Mouse (Mus musculus) midbrain, embryonic 12.5 days (tissue): ENCODE results near the gene Cyren. TPM values are rescaled to one million over a fixed set of nuclear protein-coding genes. Genes with fewer than 3 reads are reported as not detected.

Experiments
- ATAC-seq: fragments of 200-750 bp; cut with Nextera tagmentation; 2 replicates; pipeline ENCODE4 v1.8.0; 2017; ENCODE audit warnings: low read depth, moderate TSS enrichment, moderate library complexity; ENCODE audit not compliant: low FRiP score
- H3K27ac ChIP-seq: fragments of 300-500 bp; sonication (generic); replicated peaks from 2 replicates; pipeline ENCODE4 v1.5.1; 2016; ENCODE audit warnings: mild to moderate bottlenecking
- H3K27me3 ChIP-seq: fragments of 300-500 bp; sonication (generic); 2 replicates; pipeline ENCODE4 v1.6.1; 2016; ENCODE audit warnings: mild to moderate bottlenecking
- H3K36me3 ChIP-seq: fragments of 300-500 bp; sonication (generic); 2 replicates; pipeline ENCODE4 v1.6.1; 2016
- H3K4me1 ChIP-seq: fragments of 300-500 bp; sonication (generic); 2 replicates; pipeline ENCODE4 v1.6.1; 2016
- H3K4me2 ChIP-seq: fragments of 300-500 bp; sonication (generic); replicated peaks from 2 replicates; pipeline ENCODE4 v1.6.1; 2016; ENCODE audit warnings: mild to moderate bottlenecking, moderate library complexity
- H3K4me3 ChIP-seq: fragments of 300-500 bp; sonication (generic); 2 replicates; pipeline ENCODE4 v1.5.1; 2016; ENCODE audit warnings: mild to moderate bottlenecking
- H3K9ac ChIP-seq: fragments of 300-500 bp; sonication (generic); replicated peaks from 2 replicates; pipeline ENCODE4 v1.6.1; 2016; ENCODE audit warnings: mild to moderate bottlenecking, moderate library complexity
- H3K9me3 ChIP-seq: fragments of 300-500 bp; sonication (generic); 2 replicates; pipeline ENCODE4 v1.6.1; 2016; ENCODE audit warnings: mild to moderate bottlenecking
- WGBS: fragments of 180-500 bp; shearing (Covaris S2); methylation state at CpG from one replicate; pipeline ENCODE4 v1.1.7; 2016; 5-methylcytosine and 5-hydroxymethylcytosine counted together
- polyA plus RNA-seq: library from polyadenylated mRNA; unstranded; fragments of >200 nt; fragmentation: Nextera tagmentation; extraction: Ambion mirVana; gene quantifications from 2 replicates; pipeline ENCODE4 v1.2.1, GENCODE M21; 2016

Cyren gene
- polyA plus RNA-seq, 1 experiment from 2014 or later = 15.3 TPM

- no peak for ATAC-seq
- Histone ChIP-seq H3K36me3 (no peaks in the 10 kb centered on the region), H3K9ac (no peak overlapping the region), H3K4me3 (no peak overlapping the region), H3K27me3 (no peaks in the 10 kb centered on the region), H3K4me1 (peaks cover 3% of the 10 kb centered on the region; the same call in 1 of the 2 replicates), H3K4me2 (no peak overlapping the region), H3K27ac (no peak overlapping the region), H3K9me3 (no peaks in the 10 kb centered on the region)
- WGBS = 71% methylated on average over 9 of the region's 9 CpGs
These were observed 13.9 kb downstream of the Cyren start for GRCm38 (mm10) chr6:34863786-34864514.

GRCm38 (mm10) chr6:34862791-34863403, 15.0 kb downstream of the Cyren start, which contains the start of gene Tmem140:
Tmem140 (plus strand) TSS chr6:34863146.
- ATAC-seq = no peak
- H3K27ac ChIP-seq = no peak within 1 kb of the TSS
- H3K9ac ChIP-seq = no peak within 1 kb of the TSS
- peaks cover 3% of the 10 kb centered on the region; the same call in 1 of the 2 replicates for H3K4me1 ChIP-seq
- WGBS = 61% methylated on average over 11 of the region's 11 CpGs
- no peaks in the 10 kb centered on the region for H3K27me3 ChIP-seq
- no peak within 1 kb of the TSS for H3K4me2 ChIP-seq
- no peaks in the 10 kb centered on the region for H3K36me3 ChIP-seq
- no peaks in the 10 kb centered on the region for H3K9me3 ChIP-seq
- no peak within 1 kb of the TSS for H3K4me3 ChIP-seq

GRCm38 (mm10) chr6:34862381-34862780, 15.5 kb downstream of the Cyren start:
- H3K36me3 ChIP-seq = no peaks in the 10 kb centered on the region
- no peak for ATAC-seq
- 94% methylated on average over 6 of the region's 6 CpGs for WGBS

DNA sequence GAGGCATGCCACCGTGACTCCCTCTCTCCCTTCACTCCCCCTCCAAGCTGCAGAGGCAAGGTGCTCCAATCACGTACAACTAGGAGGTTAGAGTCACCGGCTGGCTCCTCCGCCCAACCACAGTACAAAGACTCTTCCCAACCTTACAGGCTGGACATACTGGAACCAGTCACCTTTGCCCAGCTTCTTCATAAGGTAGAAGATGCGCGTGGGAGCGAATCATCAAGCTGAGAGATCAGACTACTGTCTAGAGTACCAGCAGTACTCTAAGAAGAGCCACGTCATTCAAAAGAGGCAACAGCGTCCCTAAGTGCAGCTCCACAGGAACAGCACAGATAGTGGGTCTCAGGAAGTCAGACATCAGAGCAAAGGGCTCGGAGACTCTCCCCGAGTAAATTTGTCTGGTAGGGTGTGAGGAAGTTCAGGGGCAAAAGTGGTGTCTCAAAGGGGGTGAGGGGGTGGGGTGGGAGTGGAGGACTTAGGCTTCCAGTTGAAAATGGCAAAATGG, 16.3 kb downstream of the Cyren start:
- no peak overlapping the region for H3K27ac ChIP-seq
- H3K4me1 ChIP-seq = no peaks in the 10 kb centered on the region
- no peak for ATAC-seq
- H3K36me3 ChIP-seq = no peaks in the 10 kb centered on the region
- WGBS = 92% methylated on average over 11 of the region's 11 CpGs
- no peaks in the 10 kb centered on the region for H3K9me3 ChIP-seq
- no peak overlapping the region for H3K4me2 ChIP-seq
- H3K27me3 ChIP-seq = no peaks in the 10 kb centered on the region
- no peak overlapping the region for H3K9ac ChIP-seq
- no peak overlapping the region for H3K4me3 ChIP-seq

More at GRCm38 (mm10) chr6:34862381-34862780, 15.5 kb downstream of the Cyren start:
- Histone ChIP-seq H3K9ac (no peak overlapping the region), H3K4me3 (no peak overlapping the region), H3K4me1 (peaks cover 3% of the 10 kb centered on the region; the same call in 1 of the 2 replicates), H3K9me3 (no peaks in the 10 kb centered on the region), H3K4me2 (no peak overlapping the region), H3K27me3 (no peaks in the 10 kb centered on the region), H3K27ac (no peak overlapping the region)

- Histone ChIP-seq H3K4me3 (no peak overlapping the region), H3K27me3 (no peaks in the 10 kb centered on the region), H3K36me3 (no peaks in the 10 kb centered on the region), H3K4me1 (no peaks in the 10 kb centered on the region), H3K9me3 (no peaks in the 10 kb centered on the region), H3K27ac (no peak overlapping the region), H3K4me2 (no peak overlapping the region), H3K9ac (no peak overlapping the region)
- ATAC-seq = no peak
- WGBS = 92% methylated on average over 5 of the region's 5 CpGs
These were observed 45.5 kb downstream of the Cyren start for GRCm38 (mm10) chr6:34832352-34832751.

- Histone ChIP-seq H3K4me2 (no peak overlapping the region), H3K27ac (no peak overlapping the region), H3K4me3 (no peak overlapping the region), H3K36me3 (no peaks in the 10 kb centered on the region), H3K9me3 (no peaks in the 10 kb centered on the region), H3K27me3 (no peaks in the 10 kb centered on the region), H3K4me1 (no peaks in the 10 kb centered on the region), H3K9ac (no peak overlapping the region)
- no peak for ATAC-seq
These were observed 53.5 kb downstream of the Cyren start for GRCm38 (mm10) chr6:34824406-34824805.

Other genes with a start within 250 kb of the Cyren start
- gene Agbl3, start 97.6 kb downstream of the Cyren start, polyA plus RNA-seq = 7.4 and 8.6 TPM in 2 replicates
- gene Tmem140, start 14.9 kb downstream of the Cyren start, polyA plus RNA-seq = 1.8 and 2.0 TPM in 2 replicates
- gene Wdr91, start 32.8 kb upstream of the Cyren start, polyA plus RNA-seq = 12.1 and 12.7 TPM in 2 replicates
- not detected in 2 replicates for gene Stra8, start 42.1 kb upstream of the Cyren start, polyA plus RNA-seq
- 0.29 and 0.59 TPM in 2 replicates for gene Slc23a4, start 110.3 kb upstream of the Cyren start, polyA plus RNA-seq